Mouse (Mus musculus): ENCODE results near the gene Cdc42ep2. TPM values are rescaled to one million over a fixed set of nuclear protein-coding genes. Genes with fewer than 3 reads are reported as not detected.

Cdc42ep2 gene
- polyA plus RNA-seq, 1 experiment from 2014 or later, result 9.3 TPM

DNA sequence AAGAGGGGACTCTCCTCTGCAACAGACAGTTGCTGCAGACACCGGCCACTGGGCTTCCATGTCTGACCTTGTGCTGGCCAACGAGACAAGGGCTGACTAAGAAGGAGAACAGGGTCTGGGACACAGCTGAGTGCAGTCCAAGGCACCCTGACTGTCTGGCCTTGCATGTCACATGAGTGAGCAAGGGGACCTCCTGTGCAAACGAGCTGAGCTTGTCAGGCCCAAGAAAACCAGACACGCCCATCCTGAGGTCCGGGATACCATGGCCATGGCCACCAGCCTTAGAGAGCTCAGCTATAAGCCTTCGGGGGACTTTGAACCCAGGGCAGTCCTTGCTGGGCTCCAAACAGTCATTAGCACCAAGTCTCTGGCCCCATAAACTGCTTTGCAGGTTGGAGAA is 56.5 kb downstream of the Cdc42ep2 start:
- H3K27ac ChIP-seq (ENCODE audit: low read depth), result no peak overlapping the region
- H3K9ac ChIP-seq (ENCODE audit: low read length), result no peak overlapping the region
- H3K27me3 ChIP-seq (replicated peaks; ENCODE audit: control insufficient read depth, insufficient read depth, low read length), result no peaks in the 10 kb centered on the region
- H3K4me3 ChIP-seq (ENCODE audit: low read depth, low read length), result no peak overlapping the region
- H3K36me3 ChIP-seq (ENCODE audit: control insufficient read depth, insufficient read depth, low read length), result peaks cover 60% of the 10 kb centered on the region
- WGBS, result 87% methylated on average over 6 of the region's 6 CpGs
- no peaks in the 10 kb centered on the region for H3K9me3 ChIP-seq (ENCODE audit: control insufficient read depth, low read length)
- H3K4me2 ChIP-seq (ENCODE audit: low read length), result no peak overlapping the region
- ATAC-seq (replicated peaks; ENCODE audit: low FRiP score, low TSS enrichment, low read depth) (no peak), DNase-seq (ENCODE audit: low spot score) (no peak)
- H3K4me1 ChIP-seq (replicated peaks; ENCODE audit: control insufficient read depth, insufficient read depth, low read length), result peaks cover 13% of the 10 kb centered on the region

Other genes starting within 250 kb of the Cdc42ep2 start
- 23.2 and 28.8 TPM in 2 replicates for gene Map3k11, start 236.1 kb downstream of the Cdc42ep2 start, polyA plus RNA-seq (2014; fragmentation: Nextera tagmentation; extraction: Ambion mirVana)
- gene Pcnx3, start 235.9 kb downstream of the Cdc42ep2 start, polyA plus RNA-seq (2014; fragmentation: Nextera tagmentation; extraction: Ambion mirVana), result 27.6 and 30.8 TPM in 2 replicates
- 0.30 and 0.45 TPM in 2 replicates for gene Kcnk7, start 220.4 kb downstream of the Cdc42ep2 start, polyA plus RNA-seq (2014; fragmentation: Nextera tagmentation; extraction: Ambion mirVana)
- gene Ehbp1l1, start 198.5 kb downstream of the Cdc42ep2 start, polyA plus RNA-seq (2014; fragmentation: Nextera tagmentation; extraction: Ambion mirVana), result 29.6 and 33.6 TPM in 2 replicates
- gene Fam89b, start 195.2 kb downstream of the Cdc42ep2 start, polyA plus RNA-seq (2014; fragmentation: Nextera tagmentation; extraction: Ambion mirVana), result 85.8 and 95.7 TPM in 2 replicates
- 30.1 and 36.0 TPM in 2 replicates for gene Ltbp3, start 183.9 kb downstream of the Cdc42ep2 start, polyA plus RNA-seq (2014; fragmentation: Nextera tagmentation; extraction: Ambion mirVana)
- 68.8 and 69.2 TPM in 2 replicates for gene Scyl1, start 153.4 kb downstream of the Cdc42ep2 start, polyA plus RNA-seq (2014; fragmentation: Nextera tagmentation; extraction: Ambion mirVana)
- gene Frmd8, start 49.5 kb downstream of the Cdc42ep2 start, polyA plus RNA-seq (2014; fragmentation: Nextera tagmentation; extraction: Ambion mirVana), result 18.2 and 18.9 TPM in 2 replicates
- gene Slc25a45, start 47.0 kb downstream of the Cdc42ep2 start, polyA plus RNA-seq (2014; fragmentation: Nextera tagmentation; extraction: Ambion mirVana), result 2.1 and 2.5 TPM in 2 replicates
- 2.0 and 2.1 TPM in 2 replicates for gene Tigd3, start 30.7 kb downstream of the Cdc42ep2 start, polyA plus RNA-seq (2014; fragmentation: Nextera tagmentation; extraction: Ambion mirVana)
- 131 and 145 TPM in 2 replicates for gene Dpf2, start 11.8 kb downstream of the Cdc42ep2 start, polyA plus RNA-seq (2014; fragmentation: Nextera tagmentation; extraction: Ambion mirVana)
- 84.4 and 87.9 TPM in 2 replicates for gene Pola2, start 39.4 kb upstream of the Cdc42ep2 start, polyA plus RNA-seq (2014; fragmentation: Nextera tagmentation; extraction: Ambion mirVana)
- gene Slc22a20, start 61.3 kb upstream of the Cdc42ep2 start, polyA plus RNA-seq (2014; fragmentation: Nextera tagmentation; extraction: Ambion mirVana), result not detected in 2 replicates
- 9.4 and 10.1 TPM in 2 replicates for gene Capn1, start 91.1 kb upstream of the Cdc42ep2 start, polyA plus RNA-seq (2014; fragmentation: Nextera tagmentation; extraction: Ambion mirVana)
- gene Syvn1, start 121.8 kb upstream of the Cdc42ep2 start, polyA plus RNA-seq (2014; fragmentation: Nextera tagmentation; extraction: Ambion mirVana), result 24.5 and 28.1 TPM in 2 replicates
- gene Mrpl49, start 133.0 kb upstream of the Cdc42ep2 start, polyA plus RNA-seq (2014; fragmentation: Nextera tagmentation; extraction: Ambion mirVana), result 82.1 and 82.5 TPM in 2 replicates
- 1,017 and 1,054 TPM in 2 replicates for gene Fau, start 133.0 kb upstream of the Cdc42ep2 start, polyA plus RNA-seq (2014; fragmentation: Nextera tagmentation; extraction: Ambion mirVana)
- 33.8 and 38.3 TPM in 2 replicates for gene Znhit2, start 136.4 kb upstream of the Cdc42ep2 start, polyA plus RNA-seq (2014; fragmentation: Nextera tagmentation; extraction: Ambion mirVana)
- 30.6 and 31.4 TPM in 2 replicates for gene Tm7sf2, start 143.6 kb upstream of the Cdc42ep2 start, polyA plus RNA-seq (2014; fragmentation: Nextera tagmentation; extraction: Ambion mirVana)
- 63.9 and 65.0 TPM in 2 replicates for gene Vps51, start 152.4 kb upstream of the Cdc42ep2 start, polyA plus RNA-seq (2014; fragmentation: Nextera tagmentation; extraction: Ambion mirVana)
- not detected in 2 replicates for gene Tmem262, start 155.2 kb upstream of the Cdc42ep2 start, polyA plus RNA-seq (2014; fragmentation: Nextera tagmentation; extraction: Ambion mirVana)
- 1.1 and 1.5 TPM in 2 replicates for gene Gm28374, start 157.4 kb upstream of the Cdc42ep2 start, polyA plus RNA-seq (2014; fragmentation: Nextera tagmentation; extraction: Ambion mirVana)
- gene Zfpl1, start 160.1 kb upstream of the Cdc42ep2 start, polyA plus RNA-seq (2014; fragmentation: Nextera tagmentation; extraction: Ambion mirVana), result 70.9 and 77.0 TPM in 2 replicates
- gene Cdca5, start 160.2 kb upstream of the Cdc42ep2 start, polyA plus RNA-seq (2014; fragmentation: Nextera tagmentation; extraction: Ambion mirVana), result 43.3 and 44.1 TPM in 2 replicates
- gene AC131692.1, start 169.6 kb upstream of the Cdc42ep2 start, polyA plus RNA-seq (2014; fragmentation: Nextera tagmentation; extraction: Ambion mirVana), result 0.22 and 0.59 TPM in 2 replicates
- gene Naaladl1, start 181.0 kb upstream of the Cdc42ep2 start, polyA plus RNA-seq (2014; fragmentation: Nextera tagmentation; extraction: Ambion mirVana), result 4.1 and 4.4 TPM in 2 replicates
- gene Sac3d1, start 193.8 kb upstream of the Cdc42ep2 start, polyA plus RNA-seq (2014; fragmentation: Nextera tagmentation; extraction: Ambion mirVana), result 53.9 and 59.9 TPM in 2 replicates
- gene Snx15, start 203.5 kb upstream of the Cdc42ep2 start, polyA plus RNA-seq (2014; fragmentation: Nextera tagmentation; extraction: Ambion mirVana), result 35.4 and 36.0 TPM in 2 replicates
- gene Batf2, start 216.2 kb upstream of the Cdc42ep2 start, polyA plus RNA-seq (2014; fragmentation: Nextera tagmentation; extraction: Ambion mirVana), result 0.30 and 1.1 TPM in 2 replicates
- gene Arl2, start 216.7 kb upstream of the Cdc42ep2 start, polyA plus RNA-seq (2014; fragmentation: Nextera tagmentation; extraction: Ambion mirVana), result 101 and 110 TPM in 2 replicates